Mouse (Mus musculus) testis, postnatal 10 days (tissue): Measurements from ENCODE around the gene Myo9a.
"Not testable (repeated sequence)": the region's sequence is repeated elsewhere in the genome, so short reads cannot be mapped to it uniquely, and the experiment has no call there.

Experiments used
- DNase-seq: peaks from one replicate; pipeline ENCODE4 v3.0.0; 2021; ENCODE audit warnings: low spot score

The Myo9a gene

DNA sequence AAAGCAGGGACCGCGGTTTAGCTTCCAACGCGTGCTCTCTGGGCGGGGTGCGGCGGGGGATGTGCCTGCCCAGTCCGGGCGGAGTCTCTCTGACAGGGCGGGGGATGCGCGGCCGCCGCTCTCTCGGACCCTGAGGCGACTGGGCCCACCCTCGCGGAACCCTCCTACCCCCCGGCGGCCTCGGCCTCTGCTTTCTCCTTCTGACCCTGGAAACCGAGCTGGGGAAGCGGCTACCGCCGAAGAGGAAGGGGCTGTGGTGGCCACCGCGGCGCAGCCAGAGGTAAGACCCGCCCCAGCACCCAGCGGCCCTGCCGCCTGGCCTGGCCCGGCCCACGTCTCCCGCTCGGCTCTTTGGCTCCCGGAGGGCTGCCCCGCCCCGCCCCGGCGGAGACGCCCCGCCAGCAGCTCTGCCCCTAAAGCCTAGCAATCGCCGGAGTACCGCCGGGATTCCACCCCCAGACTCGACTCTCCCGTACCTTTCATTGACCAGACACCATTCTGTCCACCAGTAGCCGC is 428 bp downstream of the Myo9a start:
- DNase-seq, result peak; percentile 88

DNA sequence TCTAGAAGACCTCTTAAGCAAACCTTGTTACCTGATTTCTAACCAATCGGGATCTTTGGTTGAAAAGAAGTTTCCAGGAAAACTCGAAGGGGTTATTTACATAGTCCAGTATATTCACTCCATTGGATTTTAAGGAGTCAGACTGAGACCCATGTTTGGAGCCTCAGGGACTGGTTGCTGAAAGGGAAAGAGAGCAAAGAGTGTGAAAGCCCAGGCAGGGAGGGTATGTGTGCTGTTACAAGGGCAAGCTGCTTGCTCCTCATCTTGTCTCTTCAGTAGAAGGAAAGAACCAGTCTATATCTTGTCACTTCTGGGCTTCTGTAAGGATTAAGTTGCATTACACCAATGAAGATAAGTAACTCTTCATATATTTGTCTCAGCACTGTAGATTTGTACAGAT is 1.3 kb downstream of the Myo9a start:
- DNase-seq, result no peak

DNA sequence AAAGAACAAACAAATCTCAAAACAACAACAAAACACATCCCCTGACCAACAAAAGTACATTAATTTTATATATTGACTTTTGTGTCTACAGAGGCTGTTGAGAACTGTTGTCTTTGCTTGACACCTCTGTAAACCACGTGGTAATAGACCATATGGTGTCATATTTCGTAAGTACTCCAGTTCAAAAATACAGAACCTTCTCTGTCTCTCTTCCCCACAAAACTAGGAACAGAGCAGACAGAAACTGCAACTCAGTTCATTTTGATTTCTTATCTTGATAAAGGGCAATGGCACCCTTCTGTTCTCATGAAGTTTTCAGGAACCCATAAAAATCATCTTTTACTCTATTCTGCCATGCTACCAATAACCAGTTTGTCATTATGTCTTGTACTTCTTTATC is 4.5 kb downstream of the Myo9a start:
- no peak for DNase-seq

DNA sequence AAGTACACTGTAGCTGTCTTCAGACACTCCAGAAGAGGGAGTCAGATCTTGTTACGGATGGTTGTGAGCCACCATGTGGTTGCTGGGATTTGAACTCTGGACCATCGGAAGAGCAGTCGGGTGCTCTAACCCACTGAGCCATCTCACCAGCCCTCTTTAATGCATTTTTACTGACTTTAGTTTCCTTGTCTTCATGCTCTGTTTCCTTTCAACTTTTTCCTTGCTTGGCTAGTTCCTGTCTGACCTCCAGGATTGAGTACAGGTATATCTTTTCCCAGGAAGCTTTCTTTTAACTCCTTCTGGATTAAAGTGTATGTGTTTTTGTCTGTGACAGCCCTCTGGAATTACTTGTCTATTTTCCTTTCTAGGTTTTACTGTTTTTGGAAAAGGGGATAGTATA is 6.3 kb downstream of the Myo9a start:
- DNase-seq, result not testable (repeated sequence)

DNA sequence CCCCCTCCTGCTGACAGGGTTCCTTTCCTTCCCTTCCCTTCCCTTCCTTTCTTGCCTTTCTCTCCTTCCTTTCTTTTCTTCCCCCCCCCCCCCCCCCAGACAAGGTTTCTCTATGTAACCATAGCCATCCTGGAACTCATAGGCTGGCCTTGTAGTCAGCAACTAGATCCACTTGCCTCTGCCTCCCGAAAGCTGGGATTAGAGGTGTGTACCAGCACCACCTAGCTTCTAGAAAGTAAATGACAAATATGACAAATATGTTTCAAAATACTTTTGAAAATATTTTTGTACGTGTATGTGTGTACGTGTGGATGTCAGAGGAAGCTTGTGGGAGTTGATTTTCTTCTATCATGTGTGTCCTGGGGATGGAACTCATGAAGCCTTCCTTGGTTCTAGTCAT is 9.8 kb downstream of the Myo9a start:
- DNase-seq, result no peak

DNA sequence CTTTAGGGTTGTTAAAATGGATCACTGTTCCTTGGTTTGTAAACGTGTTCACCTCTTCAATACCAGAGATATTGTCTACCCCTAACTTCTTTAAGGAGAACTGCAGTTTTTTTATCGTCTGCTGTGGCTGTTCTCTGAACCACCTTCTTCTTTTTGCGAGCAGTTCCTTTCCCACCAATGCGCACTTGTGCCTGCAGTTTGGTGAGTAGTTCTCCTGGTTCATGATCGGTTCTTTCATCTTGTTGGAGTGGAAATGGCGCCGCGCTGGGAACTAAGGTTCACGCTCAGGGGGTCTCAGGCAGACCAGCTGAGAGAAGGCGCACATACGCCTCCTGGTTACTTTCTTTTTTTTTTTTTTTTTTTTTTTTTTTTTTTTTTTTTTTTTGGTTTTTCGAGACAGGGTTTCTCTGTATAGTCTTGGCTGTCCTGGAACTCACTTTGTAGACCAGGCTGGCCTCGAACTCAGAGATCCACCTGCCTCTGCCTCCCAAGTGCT is 16.3 kb downstream of the Myo9a start:
- DNase-seq, result not testable (repeated sequence)

DNA sequence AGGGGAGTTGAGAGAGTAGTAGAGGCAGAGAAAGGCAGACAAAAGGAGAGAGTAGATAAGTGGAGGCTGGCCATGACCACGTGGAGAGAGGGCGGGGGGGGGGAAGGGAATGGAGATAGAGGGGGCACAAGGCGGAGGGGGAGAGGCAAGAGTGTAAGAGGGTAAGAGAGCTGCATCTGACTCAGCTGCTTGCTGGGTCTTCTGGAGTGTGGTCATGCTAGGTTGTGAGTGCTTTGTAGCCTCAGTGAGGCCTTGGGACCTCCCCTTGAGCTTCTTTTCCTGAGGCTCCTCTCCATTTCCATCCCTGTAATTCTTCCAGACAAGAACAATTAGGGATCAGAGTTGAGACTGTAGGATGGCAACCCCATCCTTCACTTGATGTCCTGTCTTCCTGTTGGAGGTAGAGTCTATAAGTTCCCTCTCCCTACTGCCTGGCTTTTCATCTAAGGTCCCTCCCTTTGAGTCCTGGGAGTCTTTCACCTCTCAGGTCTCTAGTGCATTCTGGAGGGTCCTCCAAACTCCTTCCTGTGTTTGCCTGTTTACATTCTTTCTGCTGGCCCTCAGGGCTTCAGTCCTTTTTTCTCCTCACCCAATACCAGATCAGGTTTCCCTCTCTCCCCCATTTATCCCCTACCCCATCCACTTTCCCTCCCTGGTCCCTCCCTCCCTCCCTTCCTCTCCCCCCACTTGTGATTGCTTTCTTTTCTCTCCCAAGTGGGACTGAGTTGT is 55.5 kb downstream of the Myo9a start:
- not testable (repeated sequence) for DNase-seq

DNA sequence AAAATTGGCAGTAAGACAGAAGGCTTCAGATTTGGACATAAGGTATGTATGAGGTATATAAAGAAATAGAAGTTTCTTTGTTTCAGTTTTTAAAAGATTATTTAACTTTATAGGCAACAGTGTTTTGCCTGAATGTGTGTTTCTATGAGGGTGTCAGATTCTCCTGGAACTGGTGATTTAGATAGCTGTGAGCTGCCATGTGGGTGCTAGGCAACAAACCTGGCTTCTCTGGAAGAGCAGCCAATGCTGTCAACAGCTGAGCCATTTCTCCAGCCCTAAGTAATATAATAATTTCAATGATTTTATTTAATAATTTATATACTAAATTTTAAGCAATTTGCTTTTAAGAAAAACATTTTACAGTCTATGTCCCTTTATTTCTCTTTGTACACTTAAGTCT is 133.9 kb downstream of the Myo9a start:
- DNase-seq, result no peak

DNA sequence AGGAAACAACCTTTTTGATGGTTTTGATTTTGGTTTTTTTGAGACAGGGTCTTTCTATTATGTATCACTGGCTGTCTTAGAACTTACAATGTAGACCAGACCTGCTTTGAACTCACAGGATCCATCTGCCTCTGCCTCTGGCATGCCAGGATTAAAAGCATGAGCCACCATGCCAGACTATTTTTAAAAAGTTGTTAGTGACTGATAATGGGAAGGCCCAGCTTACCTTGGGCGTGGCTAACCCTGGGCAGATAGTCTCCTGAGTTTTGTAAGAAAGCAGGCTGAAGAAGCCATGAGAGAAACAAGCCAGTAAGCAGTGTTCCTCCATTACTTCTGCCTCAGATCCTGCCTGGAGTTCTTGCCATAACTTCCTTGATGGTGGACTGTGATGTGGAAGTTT is 152.7 kb downstream of the Myo9a start:
- DNase-seq, result no peak

DNA sequence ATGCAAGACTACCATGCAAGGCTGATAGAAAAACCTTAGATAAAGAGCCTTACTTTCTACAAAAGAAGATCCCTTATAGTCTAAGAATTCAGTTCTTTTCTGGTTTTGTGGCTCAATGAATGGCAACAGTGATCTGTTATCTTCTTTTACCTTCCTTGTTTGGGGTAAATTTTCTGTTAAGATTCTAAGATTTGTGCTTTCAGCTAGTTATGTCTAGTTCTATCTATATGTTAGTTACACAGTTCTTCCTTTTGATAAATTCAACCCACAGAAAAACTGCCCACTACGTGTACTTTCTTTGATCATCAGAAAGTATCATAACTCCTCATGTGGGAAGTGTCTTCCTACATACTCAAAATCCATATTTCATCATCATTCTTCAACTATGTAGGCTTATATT is 164.1 kb downstream of the Myo9a start:
- DNase-seq, result no peak

DNA sequence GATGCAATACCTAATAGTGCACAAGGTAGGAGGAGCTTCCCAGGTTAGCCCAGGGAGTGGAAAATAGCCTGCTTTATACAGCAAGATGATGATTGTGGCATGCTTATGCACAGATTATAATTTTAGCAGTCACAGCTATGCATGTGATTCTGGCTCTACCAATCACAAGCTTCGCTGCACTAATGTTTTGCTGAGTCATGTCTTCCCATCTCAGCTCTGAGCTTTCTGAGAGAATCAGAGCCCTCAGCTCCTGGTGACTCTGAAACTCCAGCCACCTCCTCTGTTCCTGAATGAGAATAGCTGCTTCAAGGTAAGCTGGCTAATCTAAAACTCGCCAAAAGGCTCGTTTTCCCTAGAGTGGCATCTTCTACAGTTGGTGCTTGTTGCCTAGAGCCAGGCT is 179.6 kb downstream of the Myo9a start:
- no peak for DNase-seq

DNA sequence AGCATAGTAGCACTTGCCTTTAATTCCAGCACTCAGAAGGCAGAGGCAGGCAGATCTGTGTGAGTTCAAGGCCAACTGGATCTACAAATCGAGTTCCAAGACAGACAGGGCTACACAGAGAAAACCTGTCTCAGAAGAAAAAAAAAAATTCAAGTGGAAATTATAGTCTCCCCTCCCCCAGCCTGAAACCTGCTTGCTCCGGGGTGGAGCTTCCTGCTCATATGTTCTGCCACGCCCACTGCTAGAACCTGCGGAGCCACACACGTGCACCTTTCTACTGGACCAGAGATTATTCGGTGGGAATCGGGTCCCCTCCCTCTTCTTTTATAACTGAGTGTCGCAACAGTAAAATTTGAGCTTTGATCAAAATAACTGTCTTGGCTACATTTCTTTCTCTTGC is 185.2 kb downstream of the Myo9a start:
- DNase-seq, result not testable (repeated sequence)

DNA sequence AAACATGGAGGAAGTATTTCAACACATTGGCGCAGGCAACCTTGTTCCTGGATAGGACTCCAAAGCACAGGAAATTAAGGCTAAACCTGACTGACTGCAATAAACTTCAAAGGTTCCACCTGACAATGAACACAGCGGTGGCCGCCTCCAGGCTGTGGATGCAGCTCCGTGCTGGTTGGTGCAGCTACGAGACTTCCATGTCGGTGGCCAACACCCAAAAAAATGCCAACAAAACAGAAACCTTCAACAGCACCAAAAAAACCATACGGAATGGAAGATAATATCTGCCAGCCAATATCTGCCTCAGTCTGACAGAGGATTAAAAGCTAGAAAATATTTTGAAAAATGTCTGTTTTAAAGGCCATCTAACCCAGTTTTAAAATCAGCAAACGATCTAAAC is 187.8 kb downstream of the Myo9a start:
- DNase-seq, result no peak

DNA sequence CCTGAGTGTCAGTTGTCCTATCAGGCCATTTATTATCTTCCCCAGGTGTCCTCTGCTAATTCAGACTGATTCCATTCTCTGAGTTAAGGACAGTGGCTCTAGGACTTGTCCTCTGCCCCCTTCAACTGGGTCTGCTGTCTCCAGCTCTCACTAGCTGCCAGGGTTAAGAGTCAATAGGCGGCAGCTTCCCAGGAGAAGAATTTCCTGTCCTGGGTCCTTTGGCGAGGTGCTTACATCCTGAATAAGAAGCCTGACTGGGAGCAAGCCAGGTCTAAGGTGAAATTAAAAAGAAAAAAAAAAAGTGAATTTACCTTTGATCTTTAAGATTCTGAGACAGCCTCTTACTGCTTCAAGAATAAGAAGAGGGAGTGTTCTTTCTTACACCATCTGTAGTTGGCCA is 189.0 kb downstream of the Myo9a start:
- DNase-seq, result peak; percentile 30

DNA sequence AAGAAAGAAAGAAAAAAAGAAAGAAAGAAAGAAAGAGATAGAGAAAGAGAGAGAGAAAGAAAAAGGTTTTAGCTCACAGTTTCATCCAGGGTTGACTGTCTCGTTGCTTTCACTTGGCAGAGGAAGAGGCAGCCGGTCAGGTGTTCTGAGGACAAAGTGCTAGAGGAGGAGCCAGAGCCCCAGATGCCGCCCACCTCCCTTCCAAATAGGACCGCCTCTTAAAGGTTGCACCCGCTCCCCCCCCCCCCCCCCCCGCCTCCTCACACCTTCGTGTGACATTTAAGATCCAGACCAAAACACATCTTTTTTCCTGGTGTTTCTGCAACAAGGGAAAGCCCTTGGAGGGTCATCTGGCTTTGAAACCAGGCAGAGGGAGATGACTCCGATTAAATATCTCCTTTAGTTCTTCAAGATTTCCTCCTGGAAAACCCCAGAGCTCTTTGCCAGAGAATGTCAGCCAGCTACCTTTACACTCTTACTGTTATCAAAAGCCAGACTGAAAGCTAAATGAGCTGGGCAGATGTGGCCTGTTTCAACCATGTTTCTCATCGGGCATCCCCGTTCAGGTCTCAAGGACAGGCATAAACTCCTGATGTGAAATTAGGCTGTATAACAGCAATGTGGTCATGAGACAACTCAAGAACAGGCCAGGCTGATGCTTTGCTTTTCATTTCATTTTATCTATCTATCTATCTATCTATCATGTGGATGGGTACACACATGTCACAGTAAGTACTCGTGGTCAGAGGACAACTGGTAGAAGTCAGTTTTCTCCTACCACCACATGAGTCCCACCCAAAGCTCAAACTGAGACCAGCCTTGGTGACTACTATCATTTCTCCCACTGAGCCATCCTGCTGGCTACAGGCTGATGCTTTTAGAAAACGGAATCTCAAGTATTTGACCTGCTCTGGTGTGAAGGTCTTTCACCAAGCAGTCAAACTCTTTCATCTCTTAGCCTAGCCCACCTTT is 190.5 kb downstream of the Myo9a start:
- DNase-seq, result peak; percentile 25

DNA sequence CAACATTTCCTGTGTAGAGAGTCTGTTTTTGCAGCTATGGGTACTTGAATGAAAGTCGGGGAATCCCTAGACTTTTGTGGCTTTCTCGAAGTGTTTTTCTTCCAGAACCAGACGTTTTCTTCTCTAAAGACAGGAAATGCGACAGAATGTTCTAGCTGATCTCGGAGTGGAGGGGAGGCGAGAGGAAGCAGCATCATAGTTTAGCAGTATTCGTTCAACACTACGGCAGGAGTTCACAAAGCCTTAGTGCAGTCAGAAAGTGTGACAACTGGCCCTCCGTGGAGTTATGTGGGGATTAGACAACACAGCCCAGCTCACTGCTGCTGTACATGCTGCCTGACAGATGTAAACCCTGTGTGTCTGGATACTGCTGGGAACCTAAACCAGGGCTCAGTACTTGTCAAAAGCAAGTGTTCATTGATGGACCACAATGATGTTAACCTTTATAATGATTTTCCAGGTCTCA is 191.2 kb downstream of the Myo9a start:
- peak; percentile 33 for DNase-seq

DNA sequence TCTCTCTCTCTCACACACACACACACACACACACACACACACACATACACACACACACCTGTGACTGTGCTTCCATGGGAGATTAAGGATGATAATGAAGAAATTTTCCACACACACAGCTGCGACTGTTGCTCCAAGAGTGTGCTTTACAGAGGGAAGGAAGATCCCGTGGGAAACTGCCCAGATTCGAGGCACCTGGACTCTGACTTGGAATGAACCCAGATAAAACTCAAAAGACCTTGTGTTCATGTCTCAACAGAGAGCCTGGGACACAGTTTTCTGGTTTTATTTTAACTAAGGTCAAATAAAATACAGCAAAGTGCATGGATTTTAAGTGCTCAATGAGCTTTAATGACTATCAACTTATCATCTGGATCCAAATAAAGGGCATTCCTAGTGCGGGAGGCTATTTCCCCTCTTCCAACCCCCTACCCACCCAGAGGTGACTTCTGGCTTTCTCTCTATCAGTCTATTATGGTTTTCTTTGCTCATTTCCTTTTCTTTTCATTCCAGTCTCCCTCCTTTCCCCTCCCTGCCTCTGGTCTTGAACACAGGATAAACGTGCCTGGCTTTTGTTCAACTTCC is 191.9 kb downstream of the Myo9a start:
- DNase-seq, result no peak

DNA sequence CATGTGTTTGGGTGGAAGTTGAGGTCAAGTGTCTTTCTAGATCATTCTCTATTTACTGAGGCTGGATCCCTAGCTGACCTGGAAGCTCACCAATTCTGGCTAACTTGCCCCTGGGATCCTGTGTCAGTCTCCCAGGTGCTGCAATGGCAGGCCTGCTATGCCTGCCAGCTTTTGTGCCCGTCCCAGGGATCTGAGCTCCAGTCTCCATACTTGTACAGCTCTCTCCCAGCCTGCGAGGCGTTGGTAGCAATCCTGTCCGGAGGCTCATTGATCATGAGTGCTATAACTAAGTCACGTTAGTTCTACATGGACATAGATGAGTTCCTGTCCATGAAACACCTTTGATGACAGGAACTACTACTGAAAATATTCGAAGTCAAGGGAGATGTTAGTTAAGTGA is 193.1 kb downstream of the Myo9a start:
- peak; percentile 31 for DNase-seq

DNA sequence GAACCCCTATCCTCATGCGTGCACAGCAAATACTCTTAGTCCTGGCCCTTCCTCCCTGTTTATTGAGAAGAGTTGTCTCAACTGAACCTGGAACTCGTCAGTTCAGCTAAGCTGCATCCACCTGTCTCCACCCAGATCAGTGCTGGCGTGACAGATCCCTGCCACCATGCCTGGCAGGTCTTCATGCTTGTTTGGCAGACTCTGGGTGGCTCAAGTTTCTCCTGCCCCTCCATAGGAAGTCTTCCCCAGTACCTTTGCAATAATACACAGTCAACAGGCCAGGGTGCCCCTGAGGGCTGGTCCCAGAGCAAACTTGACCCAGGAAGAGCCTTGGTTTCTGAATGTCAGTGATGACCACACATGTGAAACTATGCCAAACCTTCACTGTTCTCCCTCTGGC is 194.5 kb downstream of the Myo9a start:
- peak; percentile 30 for DNase-seq

DNA sequence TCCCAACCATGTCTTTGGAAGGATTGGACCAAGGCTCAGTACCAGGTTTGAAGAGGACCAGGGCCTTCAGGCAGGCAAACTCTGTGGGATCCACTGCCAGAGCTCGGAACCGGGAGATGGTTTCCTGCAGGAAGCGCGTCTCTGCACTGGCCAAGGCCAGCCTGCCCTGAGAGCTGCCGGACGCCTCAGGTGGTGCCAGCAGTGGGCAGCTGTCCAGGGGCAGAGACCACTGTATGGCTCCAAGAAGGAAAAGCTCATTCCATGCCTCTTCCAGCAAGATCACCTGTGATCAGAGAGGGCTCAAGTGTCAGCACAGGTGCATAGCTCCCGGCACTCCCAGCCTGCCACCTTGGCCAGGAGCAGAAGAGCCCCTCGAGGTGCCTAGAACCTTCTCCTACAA is 196.6 kb downstream of the Myo9a start:
- DNase-seq, result peak; percentile 46

DNA sequence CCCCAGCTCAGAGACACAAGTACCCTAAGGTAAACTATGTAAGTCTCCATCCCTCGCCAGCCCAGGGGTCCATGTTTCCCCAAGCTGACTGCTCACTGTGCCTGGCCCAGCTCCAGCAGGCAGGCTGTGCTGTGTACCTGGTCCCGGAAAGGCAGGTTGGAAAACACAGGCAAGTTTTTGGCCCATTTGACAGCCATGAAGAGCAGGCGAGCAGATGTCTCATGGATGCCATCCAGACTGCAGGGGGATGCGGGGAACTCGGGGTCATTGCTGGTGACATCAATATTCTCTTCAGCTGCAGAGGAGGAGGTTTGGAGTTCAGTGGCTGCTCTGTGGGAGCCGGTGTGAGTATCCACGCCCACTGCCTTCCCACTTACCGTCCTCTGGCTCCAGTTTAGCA is 197.5 kb downstream of the Myo9a start:
- DNase-seq, result peak; percentile 41

DNA sequence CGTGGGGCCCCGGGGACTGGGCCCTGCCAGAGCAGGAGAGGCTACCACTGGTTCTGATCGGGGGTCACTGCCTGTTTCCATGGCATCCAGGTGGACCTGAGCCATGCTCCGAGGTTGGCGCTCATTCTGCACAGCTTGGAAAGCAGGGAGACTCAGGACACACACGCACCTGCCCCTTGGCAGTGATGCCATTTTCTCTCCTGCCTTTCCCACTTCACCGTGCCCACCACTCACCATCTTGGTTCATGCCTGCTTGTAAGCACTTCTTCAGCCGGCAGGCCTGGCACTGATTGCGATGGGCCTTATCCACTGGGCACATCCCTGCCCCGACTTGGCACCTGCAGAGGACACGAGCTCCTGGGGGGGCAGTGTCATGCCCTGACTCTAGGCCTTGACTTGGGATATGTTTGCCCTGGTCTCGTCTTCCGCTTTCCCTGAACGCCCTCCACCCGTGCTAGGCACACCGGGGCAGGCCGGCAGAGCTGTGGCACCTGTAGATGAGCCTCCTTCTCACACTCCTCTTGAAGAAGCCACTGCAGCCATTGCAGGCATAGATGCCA is 198.1 kb downstream of the Myo9a start:
- peak; percentile 47 for DNase-seq
